Mouse (Mus musculus): Measurements from ENCODE around the gene Ell.

The Ell gene

DNA sequence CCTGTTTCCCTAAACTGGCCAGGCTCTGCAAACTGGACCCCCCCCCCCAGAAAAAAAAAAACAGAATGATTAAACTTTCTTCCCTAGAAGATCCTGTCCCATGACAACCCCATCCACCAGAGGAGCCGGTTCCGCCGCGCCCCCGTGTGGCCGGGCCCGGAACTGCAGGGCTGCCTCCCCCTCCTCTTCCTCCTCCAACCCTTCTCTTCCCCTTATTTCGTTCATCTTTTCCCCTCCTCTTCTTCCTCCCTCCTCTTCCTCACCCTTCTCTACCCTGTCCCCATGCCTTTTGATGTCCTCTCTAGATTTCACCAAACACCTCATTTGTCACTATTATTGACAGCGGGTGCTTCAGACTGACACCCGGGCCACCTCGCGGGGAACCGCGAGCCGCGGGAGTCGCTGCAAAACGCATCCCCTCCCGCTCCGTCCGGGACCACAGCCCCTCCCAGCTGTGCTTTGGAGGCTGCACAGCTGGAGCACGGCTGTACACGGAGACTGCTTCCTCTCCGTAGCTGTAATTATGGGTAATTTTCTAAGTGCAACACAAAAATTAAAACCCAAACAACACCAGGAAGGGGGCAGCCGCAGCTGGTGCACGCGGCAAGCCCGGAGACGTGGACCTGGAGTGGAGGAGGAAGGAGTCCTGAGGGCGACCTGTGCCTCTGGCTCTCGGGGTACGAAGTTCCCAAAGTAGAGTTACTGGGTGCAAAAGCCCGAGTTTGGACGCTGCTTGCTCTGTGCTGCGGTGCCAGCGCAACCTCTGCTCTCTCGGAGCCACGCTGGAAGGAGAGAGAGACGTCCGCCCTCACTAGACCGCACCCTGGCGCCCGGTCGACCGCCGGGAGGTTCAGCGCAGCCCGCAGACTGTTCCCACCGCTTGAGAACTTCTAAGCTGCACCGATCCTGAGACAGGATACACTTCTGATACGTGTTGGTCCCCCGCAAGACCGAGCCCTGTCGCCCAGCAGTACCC lies 71.8 kb downstream of the Ell start:
- DNase-seq (ENCODE audit: low spot score in 2 of 2), result peak; percentile 81 to 86

DNA sequence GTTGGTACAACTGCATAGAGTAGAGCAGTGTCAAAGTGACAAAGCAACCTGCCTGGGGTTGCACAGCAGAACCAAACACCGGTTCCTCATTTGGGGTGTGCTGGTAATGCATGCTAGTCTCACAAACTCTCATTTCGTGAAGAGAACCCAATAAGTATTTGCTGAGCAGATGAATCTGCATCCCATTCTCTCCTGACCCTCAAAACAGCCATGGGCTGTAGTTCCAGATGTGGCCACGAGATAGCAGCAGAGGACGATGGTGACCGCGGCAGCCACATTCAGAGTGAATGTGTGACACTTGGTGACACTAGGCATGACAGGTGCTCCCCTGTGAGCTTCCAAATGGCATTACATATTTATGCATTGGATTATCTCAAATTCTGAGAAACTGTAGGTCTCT lies 72.6 kb downstream of the Ell start:
- peak; percentile 90 to 91 for DNase-seq (ENCODE audit: low spot score in 2 of 2)

DNA sequence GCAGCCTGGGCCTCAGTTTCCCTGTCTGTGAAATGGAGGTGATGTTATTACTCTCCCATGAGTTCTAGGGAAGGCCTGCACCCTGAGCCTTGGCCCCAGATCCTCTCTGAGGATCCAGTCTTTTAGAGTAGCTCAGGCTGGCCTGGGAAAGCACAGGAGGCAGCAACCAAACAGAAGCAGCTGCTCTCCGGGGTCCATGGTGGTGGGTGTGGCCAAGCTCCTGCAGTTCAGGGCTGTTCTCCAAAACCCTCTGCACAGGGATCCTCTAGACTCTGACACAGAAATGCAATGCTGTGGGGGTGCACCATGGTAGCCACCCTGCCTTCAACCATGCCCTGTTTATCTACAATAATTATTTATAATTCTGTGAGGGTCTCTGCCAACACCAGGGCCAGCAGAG lies 74.5 kb downstream of the Ell start:
- DNase-seq (ENCODE audit: low spot score in 2 of 2), result no peak

DNA sequence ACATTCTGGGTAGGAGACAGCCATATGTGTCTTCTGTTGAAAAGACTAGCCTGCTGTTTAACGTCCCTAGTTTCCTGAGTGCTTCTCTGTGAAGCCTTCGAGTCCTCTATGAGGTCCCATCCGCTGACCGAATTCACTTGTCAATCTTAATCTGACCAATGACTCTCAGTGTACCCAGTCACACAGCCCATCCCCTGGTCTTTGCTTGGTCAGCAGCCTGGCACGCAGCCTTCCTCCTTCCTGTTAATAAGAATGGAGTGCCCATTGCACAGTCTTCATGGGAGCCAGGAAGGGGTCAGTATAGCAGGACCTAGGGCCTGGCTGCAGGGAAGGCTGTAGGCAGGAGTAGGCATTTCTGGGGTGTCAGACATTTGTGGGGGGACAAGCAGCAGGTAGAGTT lies 75.2 kb downstream of the Ell start:
- no peak for DNase-seq (ENCODE audit: low spot score in 2 of 2)

DNA sequence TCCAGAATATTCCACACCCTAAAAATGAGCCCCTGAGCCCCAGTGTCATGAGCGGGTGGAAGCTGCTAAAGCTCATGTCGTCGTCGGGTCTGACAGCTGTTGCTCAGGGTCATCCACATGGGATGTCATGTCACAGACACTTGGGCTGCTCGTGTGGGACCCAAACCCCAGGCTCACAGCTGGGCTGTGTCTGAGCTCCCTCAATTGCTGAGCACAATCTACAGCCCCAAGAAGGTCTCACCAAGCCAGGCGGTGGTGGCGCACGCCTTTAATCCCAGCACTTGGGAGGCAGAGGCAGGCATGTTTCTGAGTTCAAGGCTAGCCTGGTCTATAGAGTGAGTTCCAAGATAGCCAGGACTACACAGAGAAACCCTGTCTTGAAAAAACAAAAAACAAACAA lies 76.0 kb downstream of the Ell start:
- no peak for DNase-seq (ENCODE audit: low spot score in 2 of 2)

DNA sequence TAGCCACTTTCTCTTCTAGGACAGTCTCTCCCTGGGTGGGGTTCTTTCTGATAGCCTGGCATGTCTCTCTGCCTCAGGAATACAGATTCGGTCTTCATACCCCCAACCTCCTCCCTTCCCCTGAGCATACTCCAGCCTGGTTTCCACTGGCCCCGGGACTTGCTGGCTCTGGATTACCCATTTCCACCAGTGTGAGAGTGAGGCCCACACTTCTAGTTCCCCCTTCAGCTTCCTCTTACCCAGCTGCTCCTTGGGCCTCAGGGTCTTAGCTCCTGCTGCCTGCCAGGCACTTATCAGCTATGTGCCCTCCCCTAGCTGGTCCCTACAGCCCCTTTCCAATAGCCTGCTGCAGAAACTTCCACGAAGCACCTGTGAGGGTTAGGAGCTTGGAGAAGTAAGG lies 76.6 kb downstream of the Ell start, which contains the start of gene Lrrc25:
Lrrc25 (plus strand) TSS at position 262 of the 400 bp plus-strand sequence.
- no peak for DNase-seq (ENCODE audit: low spot score in 2 of 2)

DNA sequence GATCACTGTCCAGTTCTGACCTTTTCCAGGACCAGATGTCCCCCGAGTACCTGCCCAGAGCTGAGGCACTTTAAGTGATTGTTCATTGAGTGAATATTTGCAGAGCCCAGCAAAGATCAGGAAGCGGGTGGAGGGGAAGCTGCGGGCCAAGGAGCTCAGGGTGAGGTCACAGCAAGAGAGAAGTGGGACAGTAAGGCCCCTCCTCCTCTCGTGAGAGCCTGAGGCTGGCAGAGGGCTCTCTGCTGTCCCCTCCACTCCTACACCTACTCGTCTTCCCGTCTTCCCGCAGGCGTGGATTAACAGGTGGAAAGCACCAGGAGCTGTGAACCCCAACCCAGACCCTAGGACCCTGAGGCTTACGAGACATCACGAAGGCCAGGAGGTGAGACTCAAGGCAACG lies 77.4 kb downstream of the Ell start:
- no peak for DNase-seq (ENCODE audit: low spot score in 2 of 2)

DNA sequence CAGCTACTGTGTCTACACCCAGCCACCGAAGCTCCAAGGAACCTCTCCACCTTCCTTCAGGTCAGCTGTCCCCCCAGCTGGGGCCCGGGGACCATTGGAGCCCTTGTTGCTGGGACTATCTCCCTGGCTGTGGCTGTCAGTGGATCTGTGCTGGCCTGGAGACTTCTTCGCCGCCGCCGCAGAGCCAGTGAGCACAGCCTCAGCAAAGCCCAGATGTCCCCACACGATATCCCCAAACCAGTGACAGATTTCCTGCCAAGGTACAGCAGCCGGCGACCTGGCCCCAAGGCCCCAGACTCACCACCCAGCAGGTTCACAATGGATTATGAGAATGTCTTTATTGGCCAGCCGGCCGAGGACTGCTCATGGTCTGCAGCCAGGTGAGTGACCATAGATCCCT lies 78.7 kb downstream of the Ell start:
- no peak for DNase-seq (ENCODE audit: low spot score in 2 of 2)

DNA sequence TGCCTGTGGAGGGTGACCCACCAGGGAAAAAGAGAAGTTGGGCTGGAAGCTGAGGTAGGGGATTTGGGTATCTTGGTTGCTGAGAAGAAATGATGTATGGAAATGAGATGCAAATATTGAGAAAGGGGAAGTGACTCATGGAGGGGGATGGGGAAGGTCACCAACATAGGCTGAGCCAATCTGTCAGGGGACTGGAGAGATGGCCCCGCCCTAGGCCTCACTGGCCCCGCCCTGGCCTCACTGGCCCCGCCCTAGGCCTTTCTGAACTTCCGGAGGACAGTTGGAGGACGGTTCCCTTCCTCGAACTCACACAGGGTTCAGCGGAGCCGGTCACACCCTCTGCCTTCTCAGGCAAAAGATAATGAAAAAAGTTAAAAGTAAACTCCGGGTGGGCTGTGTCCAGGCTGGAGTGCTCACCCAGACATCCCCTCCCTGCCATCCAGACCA lies 79.7 kb downstream of the Ell start:
- no peak for DNase-seq (ENCODE audit: low spot score in 2 of 2)

DNA sequence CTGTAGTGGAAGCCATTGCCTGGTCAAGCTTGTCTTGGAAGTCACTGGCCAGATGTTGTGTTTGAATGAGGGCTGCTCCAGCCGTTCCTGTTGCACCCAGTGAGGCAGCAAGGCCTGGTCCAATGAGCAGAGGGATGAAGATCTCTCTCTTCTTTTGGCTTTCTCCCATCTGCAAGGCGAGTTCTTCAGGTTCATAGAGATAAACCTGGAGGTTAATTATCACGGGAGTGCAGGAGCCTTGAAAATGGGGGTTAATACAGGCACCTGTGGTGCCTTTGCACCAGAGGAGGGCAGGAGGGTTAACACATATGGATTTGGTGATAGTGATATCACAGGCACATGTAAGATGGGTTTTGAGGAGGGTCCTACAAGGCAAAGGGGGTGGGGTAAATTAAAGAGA lies 83.0 kb downstream of the Ell start:
- no peak for DNase-seq (ENCODE audit: low spot score in 2 of 2)

DNA sequence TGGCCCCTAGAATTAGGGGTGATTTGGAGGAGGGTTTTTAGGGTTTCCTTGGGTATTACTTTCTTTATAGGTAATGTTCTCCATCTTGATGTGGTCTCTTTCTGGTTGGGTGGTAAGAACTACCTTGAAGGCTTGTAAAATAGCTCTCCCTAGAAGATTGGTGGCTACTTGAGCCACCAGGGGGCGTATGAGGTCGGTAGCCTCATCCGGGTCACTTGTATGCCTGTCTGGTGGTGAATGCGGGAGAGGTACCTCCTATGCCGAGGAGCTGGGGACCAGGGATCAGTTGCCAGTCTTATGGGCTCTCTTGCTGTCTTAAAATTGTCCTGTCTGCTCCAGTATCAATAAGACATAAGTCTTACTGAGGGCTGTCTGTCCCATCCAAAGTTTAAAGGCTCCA lies 85.8 kb downstream of the Ell start:
- DNase-seq (ENCODE audit: low spot score in 2 of 2), result no peak

DNA sequence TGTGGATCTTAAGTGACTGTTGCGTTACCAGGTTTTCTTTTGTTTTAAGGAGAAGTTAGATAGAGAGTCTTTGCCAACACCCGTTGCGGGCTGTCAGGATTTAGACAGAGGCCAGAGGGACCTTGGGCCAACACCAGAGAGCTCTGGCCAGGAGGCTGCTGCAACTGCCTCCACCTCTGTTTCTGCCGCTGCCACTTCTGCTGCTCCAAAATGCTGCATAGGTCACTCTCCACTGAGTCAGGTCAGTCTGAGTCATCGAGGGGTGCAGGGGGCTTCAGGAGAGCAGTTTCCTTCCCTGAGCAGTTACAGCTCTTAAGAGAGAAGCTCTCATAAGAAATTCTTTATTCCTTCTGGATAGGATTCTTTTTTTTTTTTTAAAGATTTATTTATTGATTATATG lies 87.8 kb downstream of the Ell start:
- no peak for DNase-seq (ENCODE audit: low spot score in 2 of 2)

DNA sequence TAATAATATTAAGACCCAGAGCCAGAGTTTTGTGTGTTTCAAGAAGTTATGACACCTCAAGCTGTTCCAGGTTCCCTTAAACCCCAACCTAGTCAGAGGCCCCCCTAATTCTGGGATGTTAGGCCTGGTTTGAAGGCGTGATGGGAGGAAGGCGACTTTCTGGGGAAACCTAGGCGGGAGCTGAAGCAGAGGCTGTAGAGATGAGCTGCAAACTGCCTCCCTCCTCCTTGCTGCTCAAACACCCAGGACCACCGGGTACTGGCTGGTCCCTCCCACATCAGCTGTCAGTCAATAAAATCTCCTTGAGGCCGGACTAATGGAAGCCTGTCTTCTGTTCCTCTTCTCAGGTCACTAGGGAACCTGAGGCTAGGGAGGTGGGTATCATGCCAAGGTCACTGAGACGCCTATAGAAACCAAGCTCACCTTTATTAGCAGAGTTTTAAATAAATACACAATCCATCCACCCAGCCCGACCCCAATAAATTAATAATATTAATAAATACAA lies 89.8 kb downstream of the Ell start:
- DNase-seq (ENCODE audit: low spot score in 2 of 2), result no peak

DNA sequence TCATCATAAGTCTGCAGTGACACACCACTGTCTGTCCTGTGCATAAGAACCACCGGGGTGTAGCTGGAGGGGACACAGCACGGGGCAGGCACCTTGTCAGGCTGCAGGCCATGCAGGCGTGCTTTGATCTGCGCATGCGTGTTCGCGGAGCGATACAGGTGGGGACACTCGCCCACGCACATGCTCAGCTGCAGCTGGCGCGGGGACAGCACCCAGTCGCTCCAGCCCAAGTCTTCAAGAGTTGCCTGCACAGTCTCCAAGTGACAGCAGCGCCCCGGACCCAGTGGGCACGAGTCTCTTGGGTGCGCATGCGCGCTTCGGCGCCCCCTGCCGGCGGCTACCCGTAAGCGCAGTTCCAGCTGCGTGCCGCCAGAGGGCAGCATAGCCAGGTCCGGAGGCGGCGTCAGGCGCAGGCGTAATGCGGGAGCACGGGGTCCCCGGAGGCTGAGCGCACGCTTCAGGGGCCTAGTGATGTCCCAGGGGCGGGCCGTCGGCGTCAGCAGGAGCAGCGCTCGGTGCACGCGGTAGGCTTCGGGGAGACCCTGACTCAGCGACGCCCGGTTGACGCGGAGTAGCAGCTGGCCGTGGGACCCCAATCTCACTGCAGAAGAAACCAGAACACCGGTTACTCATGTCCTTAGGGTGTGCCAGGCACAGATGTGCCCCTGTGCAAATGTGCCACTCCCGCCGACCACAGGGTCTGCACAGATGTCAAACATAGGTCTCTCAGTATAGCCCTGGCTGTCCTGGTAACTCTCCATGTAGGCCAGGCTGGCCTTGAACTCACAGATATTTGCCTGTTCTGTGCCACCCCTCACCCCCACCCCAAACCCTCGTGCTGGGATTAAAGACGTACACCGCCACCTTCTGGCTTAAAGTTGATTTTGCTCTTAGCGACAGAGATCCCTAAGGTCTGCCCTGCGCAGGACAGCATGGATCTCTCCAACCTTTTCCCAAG lies 90.6 kb downstream of the Ell start:
- DNase-seq (ENCODE audit: low spot score in 2 of 2), result peak; percentile 79 to 92

DNA sequence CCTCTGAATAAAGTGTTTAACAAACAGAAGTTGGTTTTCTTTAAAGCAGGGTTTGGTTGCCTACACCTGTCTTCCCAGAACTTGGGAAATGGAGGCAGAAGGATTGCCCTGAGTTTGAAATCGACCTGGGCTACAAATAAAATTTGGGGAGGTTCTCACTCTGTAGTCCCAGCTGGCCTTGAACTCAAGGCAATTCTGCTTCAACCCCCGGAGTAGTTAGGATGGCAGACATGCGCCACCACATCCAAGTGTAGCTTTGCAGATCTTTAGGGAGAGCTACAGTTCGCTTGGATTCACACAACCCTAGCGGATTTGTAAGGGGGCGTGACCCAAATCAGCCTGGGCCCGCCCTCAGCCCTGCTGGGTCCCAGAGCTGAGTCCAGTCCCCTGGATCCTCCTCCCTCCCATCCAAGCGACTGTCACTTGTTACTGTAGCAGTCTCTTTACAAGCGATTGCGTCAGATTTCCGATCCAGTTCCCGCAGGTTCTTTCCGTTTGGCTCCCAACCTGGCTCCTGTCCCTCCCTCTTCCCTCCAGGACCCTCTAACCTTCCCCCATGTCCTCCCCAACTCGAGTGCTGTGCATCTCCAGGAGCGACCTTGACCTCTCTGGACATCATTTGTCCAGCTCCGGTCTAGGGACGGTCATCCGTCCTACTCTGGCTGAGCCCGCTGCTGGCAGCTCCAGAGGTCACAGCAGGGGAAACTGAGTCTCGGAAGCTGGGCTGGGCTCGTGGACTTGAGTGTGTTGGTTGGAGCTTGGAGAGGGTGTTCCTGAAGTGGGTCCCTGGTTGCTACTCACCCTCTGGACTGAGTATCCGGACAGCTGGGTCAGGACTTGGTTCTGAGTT lies 91.5 kb downstream of the Ell start:
- DNase-seq (ENCODE audit: low spot score in 2 of 2), result no peak

DNA sequence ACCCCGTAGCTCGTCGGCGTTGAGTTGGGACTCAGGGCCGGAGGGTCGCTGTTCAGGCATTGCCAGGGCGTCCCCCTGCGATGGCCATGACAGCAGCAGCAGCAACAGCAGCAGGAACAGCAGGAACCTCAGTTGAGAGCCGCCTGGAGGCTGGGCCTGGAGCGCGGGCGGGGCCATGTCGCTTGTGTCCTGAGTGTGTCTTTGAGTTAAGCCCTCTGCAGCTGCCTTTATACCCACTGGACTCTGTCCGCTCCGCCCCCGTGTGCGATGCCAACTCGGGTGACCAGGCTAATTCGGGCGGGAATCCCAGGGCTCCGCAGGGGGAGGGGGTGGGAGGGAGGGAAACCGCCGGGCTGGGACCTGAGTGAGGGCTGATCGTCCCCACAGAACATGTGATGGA lies 92.2 kb downstream of the Ell start:
- no peak for DNase-seq (ENCODE audit: low spot score in 2 of 2)

DNA sequence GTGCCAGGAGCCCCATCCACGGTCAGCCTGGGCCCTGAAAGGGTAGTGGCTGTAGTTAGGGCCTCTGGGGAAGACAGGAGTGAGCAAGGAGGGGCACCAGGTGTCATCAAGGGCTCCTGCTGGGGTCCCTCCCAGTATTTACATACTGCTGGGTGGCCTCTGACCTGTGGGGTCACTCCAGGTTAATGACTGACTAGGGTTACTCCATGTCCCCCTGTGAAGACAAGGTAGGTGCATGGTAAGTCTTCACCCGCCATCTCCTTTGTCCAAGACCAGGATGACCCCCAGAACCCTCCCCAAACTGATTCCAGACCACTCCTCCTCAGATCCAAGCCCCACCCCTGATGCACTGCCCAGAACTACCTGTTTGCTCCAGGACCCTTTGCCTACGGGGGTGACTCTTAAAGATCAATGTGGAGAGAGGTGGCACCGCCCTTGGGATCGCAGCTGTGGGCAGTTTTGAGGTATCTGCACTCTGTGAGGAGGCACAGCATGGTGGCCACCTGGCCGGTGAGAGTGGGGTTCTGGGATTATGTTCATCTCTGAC lies 93.2 kb downstream of the Ell start, which contains the start of gene Gdf15:
Gdf15 (minus strand) TSS at position 111 of the 547 bp plus-strand sequence.
- DNase-seq (ENCODE audit: low spot score in 2 of 2), result no peak

DNA sequence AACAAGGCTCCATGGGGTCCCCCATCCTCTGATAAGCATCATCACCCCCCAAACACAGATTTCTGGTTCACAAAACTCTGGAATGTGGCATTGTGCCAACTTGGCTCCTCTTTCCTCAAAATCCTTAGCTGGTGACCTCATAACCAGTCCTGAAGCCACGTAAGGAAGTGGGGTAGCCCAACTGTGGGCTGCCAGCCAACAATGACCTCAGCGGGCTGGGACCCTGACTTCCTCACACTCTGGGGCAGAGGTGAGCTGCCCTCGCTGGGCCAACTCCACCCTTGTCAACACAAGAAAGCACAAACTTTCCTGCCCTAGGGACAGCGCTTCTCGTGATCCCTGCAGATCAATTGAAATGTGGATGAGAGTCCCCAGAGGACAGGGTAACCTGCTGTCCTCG lies 94.8 kb downstream of the Ell start:
- DNase-seq (ENCODE audit: low spot score in 2 of 2), result no peak

DNA sequence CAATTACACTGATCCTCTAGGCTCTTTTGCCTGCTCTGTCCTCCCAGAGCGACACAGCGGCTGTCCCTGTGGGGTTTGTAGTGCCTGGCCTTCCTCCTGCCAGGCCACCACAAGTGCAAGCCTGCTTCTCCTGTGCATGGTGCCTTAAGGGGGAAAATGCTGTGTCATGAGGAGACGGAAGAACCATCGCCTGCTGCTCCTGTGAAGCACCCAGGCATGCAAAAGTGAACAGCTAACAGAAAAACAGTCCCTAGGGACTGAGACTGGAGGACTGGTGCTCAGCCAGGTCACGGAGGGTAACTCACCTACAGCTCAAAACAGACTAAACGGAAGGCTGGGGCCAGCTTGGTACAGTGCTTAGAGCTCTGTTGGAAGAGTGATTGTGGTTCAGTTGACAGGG lies 96.3 kb downstream of the Ell start:
- no peak for DNase-seq (ENCODE audit: low spot score in 2 of 2)

DNA sequence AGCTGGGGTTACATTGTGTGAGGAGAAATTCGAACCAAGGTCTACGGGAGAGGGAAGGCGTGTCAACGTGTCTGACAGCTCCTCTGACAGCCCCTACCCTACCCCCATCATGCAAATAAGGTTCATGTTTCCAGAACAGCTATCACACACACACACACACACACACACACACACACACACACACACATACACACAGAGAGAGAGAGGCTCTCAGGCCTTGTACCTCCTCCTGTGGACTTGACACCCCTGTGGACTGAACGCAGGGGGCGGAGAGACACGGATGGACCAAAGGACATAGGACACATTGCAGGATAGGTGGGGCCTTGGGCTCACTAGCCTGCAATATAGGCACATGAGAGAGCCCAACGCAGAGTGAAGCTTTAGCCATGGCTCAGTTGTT lies 97.6 kb downstream of the Ell start:
- DNase-seq (ENCODE audit: low spot score in 2 of 2), result no peak

DNA sequence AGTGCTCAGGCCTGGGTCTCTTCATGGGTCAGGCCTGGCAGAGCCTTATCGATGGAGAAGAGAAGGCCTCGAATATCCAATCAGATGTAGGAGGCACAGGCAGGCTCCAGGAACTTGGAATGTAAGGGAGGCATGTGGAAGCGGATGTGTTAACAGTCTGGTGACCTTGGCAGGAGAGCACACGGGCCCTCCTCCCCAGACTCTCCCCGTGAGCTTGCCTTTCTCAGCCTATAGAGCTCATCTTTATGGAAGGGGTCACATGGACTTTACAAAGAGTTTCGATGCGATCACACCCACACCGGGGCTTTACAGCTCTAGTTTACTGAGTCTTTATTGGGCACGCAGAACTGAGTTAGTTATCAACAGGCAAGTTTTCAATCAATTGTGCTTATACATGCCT lies 99.5 kb downstream of the Ell start:
- DNase-seq (ENCODE audit: low spot score in 2 of 2), result no peak
